Mouse (Mus musculus): ENCODE results near the gene Ubl3. TPM values are rescaled to one million over a fixed set of nuclear protein-coding genes. Genes with fewer than 3 reads are reported as not detected.

Gene Ubl3
- polyA plus RNA-seq, 1 experiment = 129 TPM

DNA sequence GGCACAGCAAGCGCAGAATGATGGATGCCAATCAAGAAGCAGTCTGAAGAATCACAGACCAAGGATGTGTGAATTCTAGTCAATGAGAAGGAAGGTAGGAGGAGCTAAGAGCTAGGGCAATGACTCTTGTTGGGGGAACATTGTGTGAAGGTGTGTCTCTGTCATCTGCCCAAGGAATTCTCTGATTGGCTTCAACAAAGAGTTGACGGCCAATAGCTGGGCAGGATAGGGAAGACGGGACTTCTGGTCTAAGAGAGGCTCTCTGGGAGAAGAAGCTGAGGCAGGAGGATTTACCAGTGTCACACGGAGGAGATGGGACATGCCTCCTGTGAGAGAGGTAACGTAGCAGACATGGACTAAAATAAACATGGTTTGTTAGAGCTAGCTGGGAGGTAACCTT lies 86.5 kb downstream of the Ubl3 start:
- H3K4me3 ChIP-seq (ENCODE audit: insufficient read depth, low read length) = no peak overlapping the region
- H3K27ac ChIP-seq (ENCODE audit: insufficient read depth, low read length) = no peak overlapping the region
- no peak for TF ChIP-seq CTCF (IDR thresholded peaks at IDR 0.05; ENCODE audit: extremely low read depth, insufficient read depth, low read length)
- no peak for TF ChIP-seq POLR2A (IDR thresholded peaks at IDR 0.05; ENCODE audit: extremely low read depth, insufficient read depth, low read length)
- 0 out of 2 replicates have a peak, but pooled peaks cover 2% of the 10 kb centered on the region for H3K4me1 ChIP-seq (ENCODE audit: control insufficient read depth, insufficient read depth, low read length)

DNA sequence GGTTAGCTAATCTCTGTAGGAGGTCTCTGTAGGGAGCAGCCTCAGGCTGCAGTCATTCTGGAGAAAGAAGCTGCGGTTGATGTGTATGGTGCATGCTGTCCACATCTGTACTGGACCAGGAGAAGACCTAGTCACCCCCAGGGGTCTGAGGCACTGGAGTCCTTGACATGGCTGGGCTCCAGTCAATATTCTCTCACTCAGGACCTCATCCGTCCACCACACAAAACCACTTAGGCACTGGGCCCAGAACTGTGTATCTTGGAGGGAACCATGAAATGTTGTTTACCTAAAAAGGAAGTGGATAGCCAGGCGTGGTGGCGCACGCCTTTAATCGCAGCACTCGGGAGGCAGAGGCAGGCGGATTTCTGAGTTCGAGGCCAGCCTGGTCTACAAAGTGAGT lies 87.5 kb downstream of the Ubl3 start:
- H3K4me1 ChIP-seq (ENCODE audit: control insufficient read depth, insufficient read depth, low read length) = 0 out of 2 replicates have a peak, but pooled peaks cover 2% of the 10 kb centered on the region
- no peak overlapping the region for H3K27ac ChIP-seq (ENCODE audit: insufficient read depth, low read length)
- no peak overlapping the region for H3K4me3 ChIP-seq (ENCODE audit: insufficient read depth, low read length)
- no peak for TF ChIP-seq POLR2A (IDR thresholded peaks at IDR 0.05; ENCODE audit: extremely low read depth, insufficient read depth, low read length)
- no peak for TF ChIP-seq CTCF (IDR thresholded peaks at IDR 0.05; ENCODE audit: extremely low read depth, insufficient read depth, low read length)

DNA sequence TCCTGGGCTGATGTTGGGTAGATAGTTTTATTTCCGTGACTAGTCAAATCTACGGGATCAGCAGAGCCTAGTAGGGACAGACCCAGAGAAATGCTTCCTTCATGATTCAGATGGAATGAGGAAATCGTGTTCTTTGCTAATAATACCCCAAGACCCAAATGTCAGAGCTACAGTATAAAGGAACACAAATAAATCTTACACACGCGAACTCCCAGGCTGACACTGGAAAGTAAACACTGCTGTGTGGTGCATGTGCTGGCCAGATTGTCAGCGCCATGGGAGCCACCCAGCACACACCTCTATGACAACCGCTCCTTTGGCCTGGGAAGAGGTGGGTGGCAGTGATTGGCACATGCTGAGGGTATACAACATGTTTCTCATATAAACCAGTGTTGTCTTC lies 88.1 kb downstream of the Ubl3 start:
- Histone ChIP-seq H3K27ac (ENCODE audit: insufficient read depth, low read length) (no peak overlapping the region), H3K4me1 (ENCODE audit: control insufficient read depth, insufficient read depth, low read length) (0 out of 2 replicates have a peak, but pooled peaks cover 2% of the 10 kb centered on the region), H3K4me3 (ENCODE audit: insufficient read depth, low read length) (no peak overlapping the region)
- TF ChIP-seq POLR2A (IDR thresholded peaks at IDR 0.05; ENCODE audit: extremely low read depth, insufficient read depth, low read length) = no peak
- TF ChIP-seq CTCF (IDR thresholded peaks at IDR 0.05; ENCODE audit: extremely low read depth, insufficient read depth, low read length) = no peak

DNA sequence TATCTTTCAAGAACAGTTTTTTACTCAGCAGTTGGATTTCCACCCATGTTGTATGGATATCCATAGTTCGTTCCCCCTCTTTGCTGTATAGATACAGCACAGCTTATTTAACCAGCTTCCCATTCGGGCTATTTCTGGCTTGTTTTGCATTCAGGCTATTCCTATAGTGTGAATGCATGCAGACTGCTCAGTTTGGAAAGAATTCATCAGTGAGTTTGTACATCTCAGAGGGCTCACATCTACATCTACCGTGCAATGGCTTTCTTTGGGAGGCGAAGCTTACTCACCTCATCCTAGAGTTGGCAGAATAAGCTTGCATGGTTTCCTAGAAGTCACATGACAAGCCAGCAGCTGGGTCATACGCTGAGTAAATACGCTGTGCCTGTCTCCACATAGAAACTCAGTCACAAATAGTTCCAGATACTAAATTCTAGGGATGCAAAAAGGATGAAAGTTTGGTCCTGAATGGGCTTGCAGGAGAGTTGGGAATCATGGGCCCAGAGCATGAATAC lies 88.8 kb downstream of the Ubl3 start:
- H3K4me1 ChIP-seq (ENCODE audit: control insufficient read depth, insufficient read depth, low read length) = 0 out of 2 replicates have a peak, but pooled peaks cover 2% of the 10 kb centered on the region
- H3K4me3 ChIP-seq (ENCODE audit: insufficient read depth, low read length) = no peak overlapping the region
- no peak for TF ChIP-seq POLR2A (IDR thresholded peaks at IDR 0.05; ENCODE audit: extremely low read depth, insufficient read depth, low read length)
- TF ChIP-seq CTCF (IDR thresholded peaks at IDR 0.05; ENCODE audit: extremely low read depth, insufficient read depth, low read length) = no peak
- H3K27ac ChIP-seq (ENCODE audit: insufficient read depth, low read length) = no peak overlapping the region

Other genes starting within 250 kb of the Ubl3 start
- gene Slc7a1, start 152.9 kb downstream of the Ubl3 start, polyA plus RNA-seq (2012; rRNA removed) = 9.3 and 10.2 TPM in 2 replicates

Measured in cortical plate, adult 2 months (tissue).